ENCODE assay signal across 15 mouse cellular contexts in genomic region chr17:57082481-57082880, GRCm38 (mm10). TPM values are rescaled to one million over a fixed set of nuclear protein-coding genes. Genes with fewer than 3 reads are reported as not detected.
DNase-seq lines count a peak whose midpoint lies in the region.
"Had no signal": no experiment of that assay in that cellular context is flagged by ENCODE, and none has a peak within 500 bp of the region (broad histone marks: within the 10 kb centered on the region; RNA-seq: fewer than 3 reads in every experiment).

No protein-coding gene starts in this region.

- DNase-seq in cerebellum, adult 11-12 months = peak; percentile 78
- DNase-seq in cerebellum, adult 8-10 months = peak; percentile 66
- DNase-seq in cerebellum, postnatal 14 days = peak; percentile 79 to 83
- DNase-seq in heart, adult 18-20 months = no peak
- DNase-seq in urinary bladder, postnatal 36 days (ENCODE audit: low spot score in 2 of 2) = no peak
- DNase-seq in ovary, postnatal 10 days (ENCODE audit: low spot score) = no peak
- DNase-seq: adrenal gland, adult 2 months; adrenal gland, postnatal 25 days; embryo, embryonic 11 days; gastrocnemius, postnatal 36 days; heart, adult 11 months; heart, postnatal 14 days; kidney, adult 11 months had no signal

RNA-seq across cellular contexts. Expression of gene Dennd1c, which starts 4.2 kb away (rescaled TPM):
- 1 to 10 TPM in 1 of 2 experiments, under 1 TPM in 1; 0.60 to 3.0 TPM for total RNA-seq in heart, adult 18-20 months (2021)

RNA-seq across cellular contexts. Expression of gene Tubb4a, which starts 5.1 kb away (rescaled TPM):
- total RNA-seq in heart, adult 18-20 months (2021) = 1 to 10 TPM; 1.2 to 1.6 TPM
- total RNA-seq: common myeloid progenitor, adult 5-6 weeks had no signal

RNA-seq across cellular contexts. Expression of gene Tnfsf9, which starts 22.6 kb away (rescaled TPM):
- under 1 TPM in 1 of 2 experiments, not detected in 1; 0.51 TPM for total RNA-seq in heart, adult 18-20 months (2021)

RNA-seq across cellular contexts. Expression of gene Slc25a23, which starts 22.8 kb away (rescaled TPM):
- total RNA-seq in heart, adult 18-20 months (2021) = 10 to 100 TPM; 58.9 to 62.5 TPM

RNA-seq across cellular contexts. Expression of gene Crb3, which starts 23.6 kb away (rescaled TPM):
- under 1 TPM in 1 of 2 experiments, not detected in 1; 0.95 TPM for total RNA-seq in heart, adult 18-20 months (2021)
- total RNA-seq: hematopoietic stem cell, adult 5-6 weeks had no signal

Comparison
In these comparisons a context has a peak if more than half of its experiments do, and no peak if none do; other contexts are left out.
1. DNase-seq: peak in cerebellum, adult 11-12 months (single experiment), cerebellum, adult 8-10 months (single experiment) and cerebellum, postnatal 14 days (2 of 2); none in heart, adult 18-20 months (0 of 2), urinary bladder, postnatal 36 days (0 of 2) and ovary, postnatal 10 days (single experiment).